Mouse (Mus musculus) liver, embryonic 11.5 days (tissue): ENCODE measurements around the gene Olfr1223. TPM values are rescaled to one million over a fixed set of nuclear protein-coding genes. Genes with fewer than 3 reads are reported as not detected.
"Not testable (repeated sequence)": the region's sequence is repeated elsewhere in the genome, so short reads cannot be mapped to it uniquely, and the experiment has no call there.

ENCODE experiments used
- ATAC-seq: fragments of 200-750 bp; cut with Nextera tagmentation; replicated peaks from 2 replicates; pipeline ENCODE4 v1.8.0; 2017; ENCODE audit warnings: moderate number of reproducible peaks, mild to moderate bottlenecking, moderate TSS enrichment, moderate library complexity; ENCODE audit not compliant: low FRiP score
- DNase-seq: peaks from one replicate; pipeline ENCODE4 v3.0.0-alpha.2; 2017; ENCODE audit warnings: low spot score
- H3K27ac ChIP-seq: fragments of 300-500 bp; sonication (generic); 2 replicates; pipeline ENCODE4 v1.5.1; 2014; ENCODE audit warnings: mild to moderate bottlenecking, low read depth, low read length, control low read depth
- H3K27me3 ChIP-seq: fragments of 300-500 bp; sonication (generic); replicated peaks from 2 replicates; pipeline ENCODE4 v1.6.1; 2014; ENCODE audit warnings: low read length, mixed read lengths; ENCODE audit not compliant: control insufficient read depth, insufficient read depth
- H3K36me3 ChIP-seq: fragments of 300-500 bp; sonication (generic); 2 replicates; pipeline ENCODE4 v1.6.1; 2014; ENCODE audit warnings: mild to moderate bottlenecking, low read length, moderate library complexity, mixed read lengths; ENCODE audit not compliant: control insufficient read depth, insufficient read depth
- H3K4me1 ChIP-seq: fragments of 300-500 bp; sonication (generic); replicated peaks from 2 replicates; pipeline ENCODE4 v1.6.1; 2014; ENCODE audit warnings: low read length, mixed read lengths; ENCODE audit not compliant: control insufficient read depth, insufficient read depth
- H3K4me2 ChIP-seq: fragments of 300-500 bp; sonication (generic); 2 replicates; pipeline ENCODE4 v1.6.1; 2014; ENCODE audit warnings: mild to moderate bottlenecking, control low read depth, moderate library complexity
- H3K4me3 ChIP-seq: fragments of 300-500 bp; sonication (generic); 2 replicates; pipeline ENCODE4 v1.5.1; 2014; ENCODE audit warnings: low read depth, low read length, control low read depth
- H3K9ac ChIP-seq: fragments of 300-500 bp; sonication (generic); 2 replicates; pipeline ENCODE4 v1.6.1; 2014; ENCODE audit warnings: low read depth, low read length, control low read depth
- H3K9me3 ChIP-seq: fragments of 300-500 bp; sonication (generic); 2 replicates; pipeline ENCODE4 v1.6.1; 2016; ENCODE audit warnings: low read length, inconsistent platforms, mixed read lengths; ENCODE audit not compliant: control insufficient read depth
- WGBS: fragments of 180-500 bp; shearing (Covaris S2); extraction: QIAGEN DNeasy Blood & Tissue Kit; methylation state at CpG from one replicate; pipeline ENCODE4 v1.1.7; 2014; 5-methylcytosine and 5-hydroxymethylcytosine counted together
- polyA plus RNA-seq: library from polyadenylated mRNA; unstranded; fragments of >200 nt; fragmentation: Nextera tagmentation; extraction: Ambion mirVana; gene quantifications from 2 replicates; pipeline ENCODE4 v1.2.1, GENCODE M21; 2014

Gene Olfr1223
- polyA plus RNA-seq = not detected in 2 replicates

DNA sequence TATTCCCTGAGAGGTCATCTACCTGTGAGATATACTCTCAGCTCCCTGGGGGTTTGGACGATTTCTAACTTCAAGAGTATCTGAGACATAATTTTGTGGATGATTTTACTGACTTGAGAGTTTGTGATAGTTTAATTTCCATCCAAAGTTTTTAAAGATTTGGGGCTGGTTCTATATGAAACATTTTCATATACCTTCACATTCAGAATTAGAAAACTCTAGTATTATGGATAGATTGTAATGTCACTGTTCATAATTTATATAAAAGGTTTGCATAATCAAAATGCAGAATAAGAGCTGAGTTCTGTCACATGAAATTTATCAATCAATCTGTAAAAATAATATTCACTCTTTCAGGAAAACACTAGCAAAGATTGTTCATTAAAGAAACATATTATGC, at the start of gene Olfr1223:
Gene Olfr1223, minus strand, starts transcription at position 101 of the 400 bp plus-strand sequence.
- H3K4me2 ChIP-seq = no peak within 1 kb of the TSS
- H3K36me3 ChIP-seq = no peaks in the 10 kb centered on the region
- H3K4me3 ChIP-seq = no peak within 1 kb of the TSS
- ATAC-seq (no peak), DNase-seq (no peak)
- H3K9me3 ChIP-seq = no peaks in the 10 kb centered on the region
- H3K4me1 ChIP-seq = no peaks in the 10 kb centered on the region
- 53% methylated on average over 1 of the region's 1 CpGs for WGBS
- H3K27me3 ChIP-seq = no peaks in the 10 kb centered on the region
- H3K27ac ChIP-seq = no peak within 1 kb of the TSS
- no peak within 1 kb of the TSS for H3K9ac ChIP-seq

- Histone ChIP-seq H3K4me1 (no peaks in the 10 kb centered on the region), H3K9me3 (no peaks in the 10 kb centered on the region), H3K27ac (no peak within 1 kb of the TSS), H3K9ac (no peak within 1 kb of the TSS), H3K27me3 (no peaks in the 10 kb centered on the region), H3K4me2 (no peak within 1 kb of the TSS), H3K4me3 (no peak within 1 kb of the TSS), H3K36me3 (no peaks in the 10 kb centered on the region)
- ATAC-seq = no peak
- no peak for DNase-seq
- WGBS = 67% methylated on average over 2 of the region's 2 CpGs
Measured at GRCm38 (mm10) chr2:89199948-89200347, 48.6 kb upstream of the Olfr1223 start, which contains the start of gene Olfr1226. Gene Olfr1226, minus strand, starts transcription at chr2:89200048.

DNA sequence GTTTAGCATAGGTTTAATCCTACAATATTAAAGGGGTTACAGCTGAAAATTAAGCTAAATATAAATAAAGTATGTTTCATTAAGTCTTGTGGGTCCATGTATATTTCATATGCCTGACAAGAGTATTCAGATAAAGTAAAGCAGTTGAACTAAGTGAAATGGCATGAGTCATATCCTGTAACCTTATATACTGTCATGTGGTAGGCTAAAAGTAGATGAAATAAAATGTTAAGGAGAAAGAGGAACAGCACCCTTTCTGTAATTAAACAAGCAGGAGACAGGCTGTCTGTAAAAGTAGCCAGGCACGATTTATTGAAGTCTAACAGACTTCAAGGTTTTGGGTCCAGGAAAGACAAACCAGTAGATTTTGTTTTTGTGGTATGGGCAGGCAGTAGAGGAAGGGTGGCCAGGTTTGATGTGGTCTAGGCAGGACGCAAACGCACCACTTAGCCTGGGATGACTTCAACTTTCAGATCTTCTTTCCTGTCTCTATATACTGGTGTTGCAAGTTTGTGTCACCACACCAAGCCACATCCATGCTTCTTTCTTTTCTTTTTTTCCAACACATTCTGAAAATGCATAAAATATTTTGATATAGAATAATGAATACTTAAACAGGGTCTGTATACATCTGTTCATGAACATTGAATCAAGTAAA, 45.1 kb upstream of the Olfr1223 start:
- H3K4me1 ChIP-seq = no peaks in the 10 kb centered on the region
- no peak overlapping the region for H3K4me3 ChIP-seq
- H3K4me2 ChIP-seq = no peak overlapping the region
- ATAC-seq (no peak), DNase-seq (no peak)
- no peak overlapping the region for H3K9ac ChIP-seq
- H3K36me3 ChIP-seq = no peaks in the 10 kb centered on the region
- H3K27ac ChIP-seq = no peak overlapping the region
- 65% methylated on average over 3 of the region's 3 CpGs for WGBS
- no peaks in the 10 kb centered on the region for H3K9me3 ChIP-seq
- no peaks in the 10 kb centered on the region for H3K27me3 ChIP-seq

- H3K4me3 ChIP-seq = no peak within 1 kb of the TSS
- no peaks in the 10 kb centered on the region for H3K27me3 ChIP-seq
- H3K4me1 ChIP-seq = no peaks in the 10 kb centered on the region
- no peak within 1 kb of the TSS for H3K27ac ChIP-seq
- no peaks in the 10 kb centered on the region for H3K36me3 ChIP-seq
- no peak within 1 kb of the TSS for H3K9ac ChIP-seq
- DNase-seq = no peak
- H3K9me3 ChIP-seq = no peaks in the 10 kb centered on the region
- no peak within 1 kb of the TSS for H3K4me2 ChIP-seq
- no peak for ATAC-seq
- WGBS = 66% methylated on average over 1 of the region's 1 CpGs
Measured at GRCm38 (mm10) chr2:89174569-89174968, 23.2 kb upstream of the Olfr1223 start, which contains the start of gene Olfr1225. Gene Olfr1225, minus strand, starts transcription at chr2:89174669.

DNA sequence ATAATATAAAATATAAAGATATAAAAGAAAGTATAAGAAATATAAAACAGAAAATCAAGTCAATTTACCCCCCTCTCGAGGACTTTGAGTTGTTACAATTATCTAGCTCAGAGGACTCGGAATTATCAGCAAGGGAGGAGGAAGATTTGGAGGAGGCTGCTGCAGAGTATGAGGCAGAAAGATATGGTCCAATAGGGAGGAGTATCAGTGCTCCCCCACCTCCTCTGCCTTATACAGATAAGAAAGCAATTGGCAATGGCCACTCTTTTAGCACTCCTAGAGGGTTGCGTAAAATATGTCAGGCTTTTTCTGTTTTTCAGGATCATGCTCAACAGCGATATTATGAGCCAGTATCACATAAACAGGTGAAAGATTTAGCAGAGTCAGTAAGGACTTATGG, 13.4 kb upstream of the Olfr1223 start:
- not testable (repeated sequence) for H3K9me3 ChIP-seq, H3K27me3 ChIP-seq, H3K4me2 ChIP-seq, H3K9ac ChIP-seq, H3K36me3 ChIP-seq, H3K4me1 ChIP-seq, H3K4me3 ChIP-seq, H3K27ac ChIP-seq, DNase-seq, ATAC-seq
- WGBS = 83% methylated on average over 4 of the region's 4 CpGs

- not testable (repeated sequence) for H3K9me3 ChIP-seq, ATAC-seq, H3K4me3 ChIP-seq, H3K36me3 ChIP-seq, DNase-seq, H3K27ac ChIP-seq, H3K4me1 ChIP-seq, H3K4me2 ChIP-seq, H3K27me3 ChIP-seq, H3K9ac ChIP-seq
- 92% methylated on average over 8 of the region's 8 CpGs for WGBS
Measured at GRCm38 (mm10) chr2:89163991-89164390, 12.6 kb upstream of the Olfr1223 start, which contains the start of gene Olfr1224-ps1. Gene Olfr1224-ps1, minus strand, starts transcription at chr2:89164091.

GRCm38 (mm10) chr2:89132954-89133353, 18.4 kb downstream of the Olfr1223 start, which contains the start of gene Olfr1222:
Gene Olfr1222, minus strand, starts transcription at chr2:89133054.
- Histone ChIP-seq H3K9ac (no peak within 1 kb of the TSS), H3K36me3 (no peaks in the 10 kb centered on the region), H3K27me3 (no peaks in the 10 kb centered on the region), H3K4me2 (no peak within 1 kb of the TSS), H3K27ac (no peak within 1 kb of the TSS), H3K4me1 (no peaks in the 10 kb centered on the region), H3K9me3 (no peaks in the 10 kb centered on the region), H3K4me3 (no peak within 1 kb of the TSS)
- ATAC-seq (no peak), DNase-seq (no peak)
- 51% methylated on average over 3 of the region's 3 CpGs for WGBS

DNA sequence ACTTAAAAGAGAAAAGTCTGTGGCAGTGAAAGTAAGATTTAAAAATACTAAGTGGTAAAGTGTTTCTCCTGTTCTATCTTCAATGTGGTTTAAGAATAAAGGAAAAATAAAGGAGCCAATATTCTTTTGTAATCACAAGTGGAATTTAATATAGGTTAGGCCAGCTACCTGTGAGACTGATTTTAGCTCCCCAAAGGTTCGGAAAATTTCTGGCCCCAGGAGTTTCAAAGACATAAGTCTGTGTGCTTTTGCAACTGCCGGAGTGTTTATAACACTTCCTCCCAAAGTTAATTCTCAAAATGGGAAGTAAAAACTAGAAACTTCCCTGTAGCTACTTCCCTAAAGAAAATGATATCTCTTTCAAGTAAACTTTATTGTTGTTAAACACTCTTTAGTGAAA, 34.2 kb downstream of the Olfr1223 start, which contains the start of gene Olfr1221:
Gene Olfr1221, minus strand, starts transcription at position 101 of the 400 bp plus-strand sequence.
- Histone ChIP-seq H3K4me2 (no peak within 1 kb of the TSS), H3K4me1 (no peaks in the 10 kb centered on the region), H3K9me3 (no peaks in the 10 kb centered on the region), H3K9ac (no peak within 1 kb of the TSS), H3K4me3 (no peak within 1 kb of the TSS), H3K27me3 (no peaks in the 10 kb centered on the region), H3K36me3 (no peaks in the 10 kb centered on the region), H3K27ac (no peak within 1 kb of the TSS)
- WGBS = 66% methylated on average over 2 of the region's 2 CpGs
- DNase-seq = no peak
- ATAC-seq = no peak

DNA sequence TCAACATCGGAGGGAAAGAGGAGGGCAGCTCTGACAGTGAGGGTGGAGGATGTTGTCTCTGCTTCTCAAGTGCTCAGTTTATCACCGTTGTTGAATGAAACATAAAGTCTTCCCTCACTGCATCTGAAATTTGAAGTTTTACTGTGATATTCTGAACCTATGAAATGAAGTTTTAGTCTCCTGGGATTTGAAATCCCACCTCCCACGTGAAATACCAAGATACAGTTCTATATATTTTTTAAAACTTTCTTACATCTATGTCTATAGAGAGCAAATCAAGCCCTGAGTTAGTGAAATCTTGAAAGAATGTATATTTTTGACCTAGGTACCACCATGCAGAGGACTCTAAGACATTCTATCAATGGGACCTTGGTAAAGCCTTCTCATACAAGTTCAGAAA, 44.6 kb downstream of the Olfr1223 start, which contains the start of gene Olfr1220:
Gene Olfr1220, minus strand, starts transcription at position 101 of the 400 bp plus-strand sequence.
- Histone ChIP-seq H3K4me3 (no peak within 1 kb of the TSS), H3K9me3 (no peaks in the 10 kb centered on the region), H3K9ac (no peak within 1 kb of the TSS), H3K27ac (no peak within 1 kb of the TSS), H3K27me3 (no peaks in the 10 kb centered on the region), H3K4me2 (no peak within 1 kb of the TSS), H3K36me3 (no peaks in the 10 kb centered on the region), H3K4me1 (no peaks in the 10 kb centered on the region)
- no peak for DNase-seq
- WGBS = 66% methylated on average over 3 of the region's 3 CpGs
- no peak for ATAC-seq
